Mouse (Mus musculus) liver, postnatal 0 days (tissue): Measurements from ENCODE around the gene Zcchc7.

Source experiments
- CTCF ChIP-seq: sonication (generic); IDR thresholded peaks from 2 replicates; pipeline ENCODE4 v1.5.1; 2016; ENCODE audit warnings: antibody characterized with exemption, low read depth
- EP300 ChIP-seq: IDR thresholded peaks from 2 replicates; pipeline ENCODE4 v1.6.1; 2016; ENCODE audit warnings: antibody characterized with exemption, low read depth, mild to moderate bottlenecking

GRCm38 (mm10) chr4:44920831-44921230, 165.2 kb downstream of the Zcchc7 start:
- TF ChIP-seq CTCF (no peak), EP300 (no peak)
